Mouse (Mus musculus): ENCODE results near the gene Cemip2. TPM values are rescaled to one million over a fixed set of nuclear protein-coding genes. Genes with fewer than 3 reads are reported as not detected.

Cemip2 gene
- total RNA-seq (2023): 4.0 TPM

GRCm38 (mm10) chr19:21778147-21778917 lies at the start of gene Cemip2:
Gene Cemip2 (plus strand): TSS chr19:21778342.

Other genes starting within 250 kb of the Cemip2 start
- gene 1110059E24Rik, start 125.4 kb upstream of the Cemip2 start, total RNA-seq (2023): 25.6 TPM
- 36.0 TPM for gene Abhd17b, start 125.2 kb upstream of the Cemip2 start, total RNA-seq (2023)

Measured in CD4-positive naive resting alpha-beta T cell, adult 76 days (primary cell).